8 mouse cellular contexts compared by ENCODE assay signal in the genomic region with DNA sequence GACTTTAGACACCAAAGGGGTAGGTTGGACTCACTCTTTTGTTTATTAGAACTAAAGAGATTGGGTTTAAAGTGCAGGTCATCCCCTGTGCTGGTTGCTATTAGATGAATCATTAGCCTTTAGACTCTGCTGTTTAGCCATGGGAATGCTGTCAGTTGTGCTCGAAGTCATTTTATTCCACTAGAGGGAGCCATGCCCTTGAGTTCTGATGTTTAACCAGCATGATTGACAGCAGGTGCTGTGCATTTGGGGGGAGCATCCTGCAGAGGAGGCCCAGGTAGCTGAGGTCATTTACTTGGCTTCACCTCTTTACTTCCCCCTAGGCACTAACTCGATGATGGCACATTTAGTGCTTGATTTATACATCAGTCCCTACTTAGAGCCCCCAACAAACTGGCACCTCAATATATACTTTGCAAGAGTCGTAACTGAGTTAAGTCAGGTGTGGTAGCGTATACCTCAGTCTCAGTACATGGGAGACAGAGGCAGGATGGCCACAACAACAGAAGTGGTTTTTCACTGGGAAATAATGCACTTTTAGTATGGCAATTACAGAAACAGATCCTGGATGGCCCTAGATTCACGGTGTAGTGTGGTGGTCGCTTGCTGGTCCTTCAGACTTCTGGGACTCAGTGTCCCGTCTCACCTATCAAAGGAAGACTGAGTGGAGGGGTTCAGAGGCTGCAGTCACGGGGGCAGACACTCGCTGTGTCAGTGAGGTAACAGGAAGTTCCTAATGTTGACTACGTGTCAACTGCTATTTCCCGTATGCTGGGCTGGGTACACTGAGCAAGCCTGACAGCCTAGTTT. TPM values are rescaled to one million over a fixed set of nuclear protein-coding genes. Genes with fewer than 3 reads are reported as not detected.
A peak's percentile ranks its signal among the peaks of the same experiment; 100 is the strongest.
DNase-seq lines count a peak whose midpoint lies in the region; ATAC-seq and TF ChIP-seq lines count a peak whose summit lies in the region.

No protein-coding gene starts in this region.

- H3K9ac ChIP-seq in heart, adult 2 months (ENCODE audit: low read depth, low read length), result no peak overlapping the region
- H3K9ac ChIP-seq in heart, embryonic 11.5 days (ENCODE audit: low read depth, low read length), result no peak overlapping the region
- no peak overlapping the region for H3K9ac ChIP-seq in stomach, embryonic 16.5 days (ENCODE audit: low read length)

- TF ChIP-seq POLR2A in heart, adult 2 months (IDR thresholded peaks at IDR 0.05; ENCODE audit: insufficient read depth, low read depth, low read length), result no peak

- no peak overlapping the region for H3K4me2 ChIP-seq in heart, embryonic 11.5 days
- no peak overlapping the region for H3K4me2 ChIP-seq in stomach, embryonic 16.5 days (ENCODE audit: low read depth, low read length)

- no peaks in the 10 kb centered on the region for H3K27me3 ChIP-seq in heart, adult 2 months (ENCODE audit: control insufficient read depth, insufficient read depth, low read length)
- no peaks in the 10 kb centered on the region for H3K27me3 ChIP-seq in heart, embryonic 11.5 days (ENCODE audit: control insufficient read depth, insufficient read depth, low read length)
- H3K27me3 ChIP-seq in stomach, embryonic 16.5 days (ENCODE audit: control insufficient read depth, insufficient read depth, low read length), result no peaks in the 10 kb centered on the region

- no peak overlapping the region for H3K4me3 ChIP-seq in heart, adult 2 months
- no peak overlapping the region for H3K4me3 ChIP-seq in heart, embryonic 11.5 days (ENCODE audit: low read depth, low read length)
- H3K4me3 ChIP-seq in stomach, embryonic 16.5 days (replicated peaks; ENCODE audit: low read length), result no peak overlapping the region

- TF ChIP-seq CTCF in heart, adult 2 months (IDR thresholded peaks at IDR 0.05), result peak; percentile 80

- intact Hi-C loops in heart, adult 2 months (cut with DNase I), result loop anchor here (5.0 to 10.0 kb wide), 2 partner anchors 107 to 140 kb away; a partner anchor contains a TSS

- no peaks in the 10 kb centered on the region for H3K79me2 ChIP-seq in heart, adult 2 months (replicated peaks; ENCODE audit: control insufficient read depth, insufficient read depth, low read length)

- no peaks in the 10 kb centered on the region for H3K4me1 ChIP-seq in heart, adult 2 months (ENCODE audit: control insufficient read depth, insufficient read depth, low read length)
- H3K4me1 ChIP-seq in heart, embryonic 11.5 days (ENCODE audit: control insufficient read depth, insufficient read depth, low read length), result no peaks in the 10 kb centered on the region
- H3K4me1 ChIP-seq in stomach, embryonic 16.5 days (ENCODE audit: control insufficient read depth, insufficient read depth, low read length), result no peaks in the 10 kb centered on the region

- no peak for DNase-seq in heart, adult 2 months
- DNase-seq in Muller cell, postnatal 12 days (ENCODE audit: inconsistent ontology term), result peak; percentile 63
- peak; percentile 26 to 46 for DNase-seq in cerebellum, postnatal 25 days
- peak; percentile 11 to 78 for DNase-seq in layer of hippocampus, adult 18-20 months (ENCODE audit: low spot score in 2 of 2)
- peak; percentile 57 for DNase-seq in lung, postnatal 14 days

- no peak overlapping the region for H3K27ac ChIP-seq in heart, adult 2 months
- H3K27ac ChIP-seq in heart, embryonic 11.5 days (ENCODE audit: low read depth, low read length), result no peak overlapping the region
- no peak overlapping the region for H3K27ac ChIP-seq in stomach, embryonic 16.5 days (ENCODE audit: low read length)

- no peaks in the 10 kb centered on the region for H3K36me3 ChIP-seq in heart, adult 2 months (ENCODE audit: control insufficient read depth, insufficient read depth, low read length)
- peaks cover 6% of the 10 kb centered on the region for H3K36me3 ChIP-seq in heart, embryonic 11.5 days (ENCODE audit: control insufficient read depth, insufficient read depth, low read length)
- peaks cover 13% of the 10 kb centered on the region; the same call in 1 of the 2 replicates for H3K36me3 ChIP-seq in stomach, embryonic 16.5 days (ENCODE audit: control insufficient read depth, insufficient read depth, low read length)

- TF ChIP-seq EP300 in heart, adult 2 months (IDR thresholded peaks at IDR 0.05; ENCODE audit: insufficient read depth, low read depth, low read length), result 0 out of 2 replicates have a peak, but pooled peaks have one; percentile 56

- ATAC-seq in heart, embryonic 11.5 days (replicated peaks; ENCODE audit: insufficient number of reproducible peaks, low FRiP score, low TSS enrichment), result no peak
- ATAC-seq in hematopoietic stem cell, adult 5-6 weeks (replicated peaks in 1 of 2; ENCODE audit: insufficient read depth in 1 of 2, low FRiP score in 2 of 2, low TSS enrichment in 1 of 2, low read depth in 1 of 2, poor library complexity in 2 of 2, severe bottlenecking in 2 of 2), result peak; percentile 49 to 60; a peak in 3 of 4 replicates
- ATAC-seq in stomach, embryonic 16.5 days (ENCODE audit: insufficient read depth, low FRiP score), result 0 out of 2 replicates have a peak, but pooled peaks have one; percentile 17

- 62% methylated on average over 11 of the region's 11 CpGs for WGBS in heart, adult 2 months
- 70% methylated on average over 11 of the region's 11 CpGs for WGBS in heart, embryonic 11.5 days (ENCODE audit: insufficient replicate concordance)
- WGBS in stomach, embryonic 16.5 days, result 62% methylated on average over 11 of the region's 11 CpGs

- H3K9me3 ChIP-seq in heart, embryonic 11.5 days (replicated peaks; ENCODE audit: control insufficient read depth, low read length), result no peaks in the 10 kb centered on the region
- H3K9me3 ChIP-seq in stomach, embryonic 16.5 days (replicated peaks; ENCODE audit: control insufficient read depth, low read length), result no peaks in the 10 kb centered on the region

RNA-seq across cellular contexts. Expression of a gene that starts 28.2 kb away (rescaled TPM):
- total RNA-seq in heart, adult 2 months (2021), result 1 to 10 TPM; 1.6 to 2.3 TPM
- polyA plus RNA-seq in heart, adult 2 months (2012; rRNA removed), result 0.12 and 0.41 TPM in 2 replicates
- 0.94 and 1.2 TPM in 2 replicates for polyA plus RNA-seq in heart, embryonic 11.5 days (2014; fragmentation: Nextera tagmentation; extraction: Ambion mirVana)
- total RNA-seq in hematopoietic stem cell, adult 5-6 weeks (2017), result 2.7 and 4.6 TPM in 2 replicates
- 1 to 10 TPM; 4.3 to 5.1 TPM for total RNA-seq in layer of hippocampus, adult 18-20 months (2021)
- 0.72 and 1.3 TPM in 2 replicates for polyA plus RNA-seq in stomach, embryonic 16.5 days (2015; fragmentation: Nextera tagmentation; extraction: Ambion mirVana)

RNA-seq across cellular contexts. Expression of a gene that starts 28.3 kb away (rescaled TPM):
- 1 to 10 TPM; 8.4 to 9.0 TPM for total RNA-seq in heart, adult 2 months (2021)
- 8.3 and 11.5 TPM in 2 replicates for polyA plus RNA-seq in heart, adult 2 months (2012; rRNA removed)
- polyA plus RNA-seq in heart, embryonic 11.5 days (2014; fragmentation: Nextera tagmentation; extraction: Ambion mirVana), result 33.2 and 36.1 TPM in 2 replicates
- 187 and 196 TPM in 2 replicates for total RNA-seq in hematopoietic stem cell, adult 5-6 weeks (2017)
- total RNA-seq in layer of hippocampus, adult 18-20 months (2021), result 10 to 100 TPM; 19.1 to 25.7 TPM
- polyA plus RNA-seq in stomach, embryonic 16.5 days (2015; fragmentation: Nextera tagmentation; extraction: Ambion mirVana), result 43.9 and 45.6 TPM in 2 replicates

Comparison
In these comparisons a context has a peak if more than half of its experiments do, and no peak if none do; other contexts are left out.
1. DNase-seq: peak in Muller cell, postnatal 12 days (single experiment), cerebellum, postnatal 25 days (2 of 2), layer of hippocampus, adult 18-20 months (2 of 2) and lung, postnatal 14 days (single experiment); none in heart, adult 2 months (0 of 2).